Mouse (Mus musculus) E14TG2a.4 (cell line): Measurements from ENCODE around the gene Nxph4.

Experiments used
- CTCF ChIP-seq: conservative IDR thresholded peaks from 2 replicates; pipeline ENCODE4 v1.5.1; 2014; ENCODE audit warnings: low read length
- POU5F1 ChIP-seq: IDR thresholded peaks from 2 replicates; pipeline ENCODE4 v1.6.1; 2014; ENCODE audit warnings: low read length, borderline replicate concordance

DNA sequence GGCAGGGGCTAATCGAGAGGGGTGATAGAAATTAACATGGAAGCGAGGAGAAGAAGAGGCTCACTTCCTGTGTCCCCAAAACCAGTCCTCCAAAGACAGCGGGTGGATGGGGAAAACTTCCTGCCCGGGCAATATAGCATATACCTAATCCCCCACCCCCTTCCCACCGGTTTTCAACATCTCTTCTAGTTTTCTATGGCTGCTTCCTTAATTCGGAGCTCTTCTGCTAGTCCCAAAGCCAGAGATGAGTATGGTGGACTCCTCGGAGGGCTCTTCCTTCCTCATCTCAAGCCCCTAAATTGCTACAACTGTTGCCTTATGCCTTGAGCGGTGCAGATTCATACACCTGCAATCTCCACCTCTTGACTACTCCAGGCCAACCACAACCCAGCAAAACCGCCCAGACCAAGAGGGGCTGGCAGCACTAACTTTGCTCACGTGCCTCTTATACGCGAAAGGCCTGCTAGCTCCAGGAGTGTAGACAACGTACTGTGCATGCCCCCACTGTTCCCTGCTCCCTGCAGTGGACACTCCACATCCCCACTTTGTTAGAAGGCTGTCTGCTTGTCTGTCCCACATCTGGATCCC lies 20.2 kb downstream of the Nxph4 start:
- TF ChIP-seq POU5F1: no peak
- no peak for TF ChIP-seq CTCF
